Mouse (Mus musculus): ENCODE measurements around the gene Gm11985. TPM values are rescaled to one million over a fixed set of nuclear protein-coding genes. Genes with fewer than 3 reads are reported as not detected.

Gm11985 gene
- polyA plus RNA-seq, 1 experiment from 2014 or later, result not detected

- no peak overlapping the region for H3K4me2 ChIP-seq (replicated peaks)
- H3K9ac ChIP-seq (replicated peaks), result no peak overlapping the region
- no peak overlapping the region for H3K4me3 ChIP-seq (replicated peaks)
- 14% methylated on average over 8 of the region's 8 CpGs for WGBS
- peaks cover 26% of the 10 kb centered on the region for H3K4me1 ChIP-seq (replicated peaks)
- no peaks in the 10 kb centered on the region for H3K9me3 ChIP-seq
- peaks cover 39% of the 10 kb centered on the region for H3K27me3 ChIP-seq
- no peak overlapping the region for H3K27ac ChIP-seq
- H3K36me3 ChIP-seq, result no peaks in the 10 kb centered on the region
- no peak for ATAC-seq
Observed at GRCm38 (mm10) chr11:7215703-7216102, 27.3 kb upstream of the Gm11985 start.

- ATAC-seq, result no peak
- H3K27me3 ChIP-seq, result peaks cover 39% of the 10 kb centered on the region
- H3K4me1 ChIP-seq (replicated peaks), result peaks cover 28% of the 10 kb centered on the region
- no peak overlapping the region for H3K27ac ChIP-seq
- peak overlapping the region; percentile 63 for H3K4me3 ChIP-seq (replicated peaks)
- peak overlapping the region; percentile 85 for H3K4me2 ChIP-seq (replicated peaks)
- no peaks in the 10 kb centered on the region for H3K36me3 ChIP-seq
- no peaks in the 10 kb centered on the region for H3K9me3 ChIP-seq
- no peak overlapping the region for H3K9ac ChIP-seq (replicated peaks)
- 9% methylated on average over 14 of the region's 14 CpGs for WGBS
Observed at GRCm38 (mm10) chr11:7214761-7215160, 26.4 kb upstream of the Gm11985 start.

DNA sequence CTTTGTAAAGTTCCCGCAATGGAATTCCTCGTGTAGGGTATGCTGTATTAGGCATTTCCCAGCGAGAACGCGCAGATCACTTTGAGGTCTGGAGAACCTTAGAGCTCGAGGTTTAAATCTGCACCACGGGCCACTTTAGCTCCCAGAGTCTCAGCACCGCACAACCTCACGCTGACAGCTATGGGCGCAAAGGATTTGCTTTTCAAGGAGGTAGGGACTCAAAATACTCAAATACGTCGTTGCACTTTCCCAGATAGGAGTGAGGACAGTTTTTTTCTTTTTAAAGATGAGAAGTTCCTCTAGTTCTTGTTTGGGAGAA is 25.9 kb upstream of the Gm11985 start:
- Histone ChIP-seq H3K9ac (replicated peaks) (peak overlapping the region; percentile 74), H3K9me3 (no peaks in the 10 kb centered on the region), H3K4me3 (replicated peaks) (peak overlapping the region; percentile 63), H3K27ac (no peak overlapping the region), H3K4me2 (replicated peaks) (peak overlapping the region; percentile 85), H3K27me3 (peaks cover 39% of the 10 kb centered on the region), H3K36me3 (no peaks in the 10 kb centered on the region), H3K4me1 (replicated peaks) (peaks cover 28% of the 10 kb centered on the region)
- under 1% methylated on average over 12 of the region's 12 CpGs for WGBS
- ATAC-seq, result peak; percentile 1; the same call in 1 of the 2 replicates

- peak within 1 kb of the TSS; percentile 78 for H3K27ac ChIP-seq
- WGBS, result under 1% methylated on average over 93 of the region's 104 CpGs
- H3K4me2 ChIP-seq (replicated peaks), result peak within 1 kb of the TSS; percentile 85
- H3K4me3 ChIP-seq (replicated peaks), result peak within 1 kb of the TSS; percentile 63
- no peaks in the 10 kb centered on the region for H3K36me3 ChIP-seq
- peaks cover 39% of the 10 kb centered on the region for H3K27me3 ChIP-seq
- ATAC-seq, result peak; percentile 93
- H3K4me1 ChIP-seq (replicated peaks), result peaks cover 28% of the 10 kb centered on the region
- H3K9me3 ChIP-seq, result no peaks in the 10 kb centered on the region
- peak within 1 kb of the TSS; percentile 74 for H3K9ac ChIP-seq (replicated peaks)
Observed at GRCm38 (mm10) chr11:7213501-7214341, 25.4 kb upstream of the Gm11985 start, which contains the start of gene Igfbp3. Gene Igfbp3 (minus strand): TSS chr11:7213923.

- H3K27ac ChIP-seq, result no peak overlapping the region
- H3K27me3 ChIP-seq, result peaks cover 39% of the 10 kb centered on the region
- peak overlapping the region; percentile 63 for H3K4me3 ChIP-seq (replicated peaks)
- peaks cover 28% of the 10 kb centered on the region for H3K4me1 ChIP-seq (replicated peaks)
- WGBS, result 2% methylated on average over 19 of the region's 19 CpGs
- peak overlapping the region; percentile 85 for H3K4me2 ChIP-seq (replicated peaks)
- no peaks in the 10 kb centered on the region for H3K36me3 ChIP-seq
- peak overlapping the region; percentile 74 for H3K9ac ChIP-seq (replicated peaks)
- ATAC-seq, result no peak
- no peaks in the 10 kb centered on the region for H3K9me3 ChIP-seq
Observed at GRCm38 (mm10) chr11:7213161-7213500, 24.8 kb upstream of the Gm11985 start.

GRCm38 (mm10) chr11:7212126-7212798 is 23.9 kb upstream of the Gm11985 start:
- H3K27ac ChIP-seq, result no peak overlapping the region
- H3K36me3 ChIP-seq, result no peaks in the 10 kb centered on the region
- peak overlapping the region; percentile 63 for H3K4me3 ChIP-seq (replicated peaks)
- 23% methylated on average over 17 of the region's 17 CpGs for WGBS
- no peaks in the 10 kb centered on the region for H3K9me3 ChIP-seq
- peaks cover 28% of the 10 kb centered on the region for H3K4me1 ChIP-seq (replicated peaks)
- ATAC-seq, result no peak
- peaks cover 39% of the 10 kb centered on the region for H3K27me3 ChIP-seq
- H3K9ac ChIP-seq (replicated peaks), result no peak overlapping the region
- peak overlapping the region; percentile 85 for H3K4me2 ChIP-seq (replicated peaks)

DNA sequence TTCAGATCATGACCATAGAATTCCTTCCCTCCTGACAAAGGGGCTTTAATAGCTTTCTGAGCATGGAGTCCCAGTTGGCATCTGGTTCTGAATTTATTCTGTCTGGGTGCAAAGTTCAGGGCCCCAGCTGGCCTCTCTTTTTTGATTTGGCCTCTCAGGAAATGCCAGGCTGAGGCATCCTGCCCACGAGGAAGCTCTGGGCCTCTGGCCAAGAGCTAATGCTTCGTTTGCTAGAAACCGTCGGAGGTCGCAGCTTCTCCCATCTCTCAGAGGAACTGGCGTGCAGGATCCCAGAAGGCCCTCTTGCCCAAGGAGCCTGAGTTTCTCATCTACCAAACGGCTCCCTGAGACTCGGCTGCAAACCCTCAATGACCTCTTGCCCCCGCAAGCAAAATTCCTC is 22.8 kb upstream of the Gm11985 start:
- no peak overlapping the region for H3K4me2 ChIP-seq (replicated peaks)

GRCm38 (mm10) chr11:7210343-7210742 is 22.0 kb upstream of the Gm11985 start:
- WGBS, result 20% methylated on average over 6 of the region's 6 CpGs
- no peaks in the 10 kb centered on the region for H3K9me3 ChIP-seq

More for the DNA sequence above, 22.8 kb upstream of the Gm11985 start:
- Histone ChIP-seq H3K27ac (no peak overlapping the region), H3K27me3 (peaks cover 39% of the 10 kb centered on the region), H3K36me3 (no peaks in the 10 kb centered on the region), H3K9ac (replicated peaks) (no peak overlapping the region), H3K4me1 (replicated peaks) (peaks cover 28% of the 10 kb centered on the region), H3K9me3 (no peaks in the 10 kb centered on the region), H3K4me3 (replicated peaks) (no peak overlapping the region)
- WGBS, result 33% methylated on average over 9 of the region's 9 CpGs
- ATAC-seq, result no peak

GRCm38 (mm10) chr11:7203846-7204245 is 15.5 kb upstream of the Gm11985 start:
- Histone ChIP-seq H3K27ac (no peak overlapping the region), H3K4me1 (replicated peaks) (no peaks in the 10 kb centered on the region), H3K4me2 (replicated peaks) (no peak overlapping the region), H3K4me3 (replicated peaks) (no peak overlapping the region), H3K27me3 (no peaks in the 10 kb centered on the region), H3K9ac (replicated peaks) (no peak overlapping the region), H3K9me3 (no peaks in the 10 kb centered on the region), H3K36me3 (no peaks in the 10 kb centered on the region)
- 92% methylated on average over 9 of the region's 9 CpGs for WGBS
- ATAC-seq, result no peak

More at GRCm38 (mm10) chr11:7210343-7210742, 22.0 kb upstream of the Gm11985 start:
- Histone ChIP-seq H3K27me3 (peaks cover 37% of the 10 kb centered on the region), H3K4me1 (replicated peaks) (peaks cover 28% of the 10 kb centered on the region), H3K9ac (replicated peaks) (no peak overlapping the region), H3K36me3 (no peaks in the 10 kb centered on the region), H3K4me2 (replicated peaks) (no peak overlapping the region), H3K27ac (no peak overlapping the region), H3K4me3 (replicated peaks) (no peak overlapping the region)
- no peak; the same call in 1 of the 2 replicates for ATAC-seq

GRCm38 (mm10) chr11:7202206-7202605 is 13.8 kb upstream of the Gm11985 start:
- Histone ChIP-seq H3K4me2 (replicated peaks) (no peak overlapping the region), H3K27me3 (peaks cover 5% of the 10 kb centered on the region; the same call in 1 of the 2 replicates), H3K4me1 (replicated peaks) (peaks cover 8% of the 10 kb centered on the region), H3K27ac (no peak overlapping the region), H3K4me3 (replicated peaks) (no peak overlapping the region), H3K9ac (replicated peaks) (no peak overlapping the region), H3K9me3 (no peaks in the 10 kb centered on the region), H3K36me3 (no peaks in the 10 kb centered on the region)
- 84% methylated on average over 7 of the region's 7 CpGs for WGBS
- ATAC-seq, result no peak

- 83% methylated on average over 9 of the region's 9 CpGs for WGBS
- peaks cover 5% of the 10 kb centered on the region; the same call in 1 of the 2 replicates for H3K27me3 ChIP-seq
- H3K4me3 ChIP-seq (replicated peaks), result no peak overlapping the region
- no peak overlapping the region for H3K27ac ChIP-seq
- no peak for ATAC-seq
- H3K4me1 ChIP-seq (replicated peaks), result peaks cover 11% of the 10 kb centered on the region
- H3K9ac ChIP-seq (replicated peaks), result no peak overlapping the region
- no peak overlapping the region for H3K4me2 ChIP-seq (replicated peaks)
- no peaks in the 10 kb centered on the region for H3K36me3 ChIP-seq
- no peaks in the 10 kb centered on the region for H3K9me3 ChIP-seq
Observed at GRCm38 (mm10) chr11:7200393-7200783, 12.0 kb upstream of the Gm11985 start.

DNA sequence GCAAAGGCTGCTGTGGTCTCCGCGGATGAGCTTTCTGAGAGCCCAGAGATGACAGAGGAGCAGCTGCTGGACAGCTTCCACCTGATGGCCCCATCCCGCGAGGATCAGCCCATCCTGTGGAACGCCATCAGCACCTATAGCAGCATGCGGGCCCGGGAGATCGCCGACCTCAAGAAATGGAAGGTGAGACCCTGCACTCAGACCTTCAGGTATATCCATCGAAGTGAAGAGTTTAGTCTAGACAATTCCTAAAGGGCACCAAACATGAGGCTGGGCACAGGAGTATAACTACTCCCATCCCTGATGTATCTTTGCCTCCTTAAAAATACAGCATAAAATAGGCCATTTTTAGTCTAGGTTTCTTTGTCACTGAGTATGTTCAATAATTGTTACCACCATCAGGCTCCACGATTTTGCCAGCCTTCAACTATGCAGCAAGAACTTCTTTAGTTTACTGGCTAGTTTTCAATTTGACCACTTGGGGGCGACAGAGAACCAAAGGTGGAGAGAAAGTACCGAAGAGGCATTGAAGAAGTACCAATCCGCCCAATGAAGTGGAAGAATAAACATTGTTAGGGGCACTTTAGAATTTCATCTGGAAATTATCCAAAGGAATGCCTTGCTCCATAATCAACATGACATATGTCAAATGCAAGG is 11.5 kb upstream of the Gm11985 start:
- Histone ChIP-seq H3K4me3 (replicated peaks) (no peak overlapping the region), H3K4me1 (replicated peaks) (peaks cover 11% of the 10 kb centered on the region), H3K9ac (replicated peaks) (no peak overlapping the region), H3K27ac (no peak overlapping the region), H3K4me2 (replicated peaks) (no peak overlapping the region), H3K27me3 (peaks cover 5% of the 10 kb centered on the region; the same call in 1 of the 2 replicates), H3K36me3 (no peaks in the 10 kb centered on the region), H3K9me3 (no peaks in the 10 kb centered on the region)
- no peak for ATAC-seq
- 61% methylated on average over 14 of the region's 14 CpGs for WGBS

Data from midbrain, embryonic 13.5 days (tissue).